Mouse (Mus musculus) CD8-positive naive resting alpha-beta T cell, adult 2 months (primary cell): ENCODE data around the gene Siah3.
"Not testable (repeated sequence)": the region's sequence is repeated elsewhere in the genome, so short reads cannot be mapped to it uniquely, and the experiment has no call there.

Source experiments
- DNase-seq, 2 experiments: peaks; one replicate each; pipeline ENCODE4 v3.0.0; 2022; ENCODE audit warnings: low read depth in 2 of 2, low spot score in 2 of 2

The Siah3 gene

DNA sequence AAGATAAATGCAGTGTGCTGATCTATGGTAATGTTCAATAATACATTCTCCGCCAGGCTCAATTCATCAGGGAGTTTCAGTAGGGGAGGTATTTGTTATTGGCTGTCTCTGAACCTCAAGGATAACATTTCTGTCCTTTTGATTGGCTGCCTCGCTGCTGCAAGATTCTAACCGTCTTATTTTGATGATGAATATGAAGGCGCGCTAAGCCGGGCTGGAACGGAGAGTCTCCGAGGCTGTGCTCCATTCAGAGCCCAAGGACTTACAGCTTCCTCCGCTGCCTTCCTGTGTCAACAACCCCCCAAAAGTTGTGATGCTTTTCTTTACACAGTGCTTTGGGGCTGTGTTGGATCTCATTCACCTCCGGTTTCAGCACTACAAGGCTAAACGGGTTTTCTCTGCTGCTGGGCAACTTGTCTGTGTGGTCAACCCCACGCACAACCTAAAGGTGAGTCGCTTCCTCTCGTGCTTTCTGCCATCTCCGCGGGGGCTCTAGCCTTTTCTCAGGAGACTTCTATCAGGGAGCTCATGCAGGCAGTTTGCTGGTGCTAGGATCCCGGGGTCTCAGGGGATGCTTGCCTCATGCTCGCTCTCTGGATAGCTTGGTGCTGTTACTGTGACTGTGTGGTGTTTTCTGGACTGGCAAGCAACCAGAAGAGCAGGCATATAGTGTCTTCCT lies at the start of gene Siah3:
Siah3 (plus strand) TSS at position 240 of the 679 bp plus-strand sequence.
- peak; percentile 21 to 24 for DNase-seq

DNA sequence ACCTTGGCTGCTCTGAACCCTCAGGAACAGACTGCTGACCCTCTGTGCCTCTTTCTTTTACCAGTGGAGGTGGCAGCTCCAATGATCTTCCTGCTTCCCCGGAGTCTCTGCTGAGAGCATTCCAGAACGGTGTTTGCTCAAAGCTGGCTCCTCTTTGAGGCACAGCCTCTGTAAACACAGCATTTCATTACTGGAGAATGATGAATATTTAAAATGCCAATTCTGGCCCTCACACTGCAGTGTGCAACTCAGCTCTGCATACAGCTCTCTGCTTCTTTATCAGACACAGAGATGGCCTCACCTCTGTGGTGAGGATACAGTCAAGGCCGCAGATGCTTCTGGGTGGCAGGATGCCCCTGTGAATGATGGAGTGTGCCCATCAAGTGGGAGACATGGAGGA lies 46.0 kb upstream of the Siah3 start:
- DNase-seq = no peak

DNA sequence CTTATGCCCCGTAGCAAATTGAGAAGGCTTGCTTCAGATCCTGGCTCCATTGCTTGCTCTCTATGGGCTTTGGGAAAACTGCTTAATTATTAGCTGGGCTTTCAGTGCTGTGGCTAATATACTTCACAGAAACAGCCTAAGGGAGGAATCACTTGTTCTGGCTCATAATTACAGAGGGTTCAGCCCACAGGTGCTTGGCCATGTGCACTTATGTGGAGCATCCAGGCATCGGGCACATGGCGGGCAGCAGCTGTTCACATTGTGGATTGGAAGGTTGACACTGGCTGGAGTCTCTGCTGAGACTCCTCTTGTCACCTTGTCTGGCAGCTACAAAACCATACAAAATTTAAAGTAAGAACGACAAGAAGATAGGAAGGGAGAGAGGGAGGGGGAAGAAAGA lies 45.4 kb upstream of the Siah3 start:
- DNase-seq = no peak

DNA sequence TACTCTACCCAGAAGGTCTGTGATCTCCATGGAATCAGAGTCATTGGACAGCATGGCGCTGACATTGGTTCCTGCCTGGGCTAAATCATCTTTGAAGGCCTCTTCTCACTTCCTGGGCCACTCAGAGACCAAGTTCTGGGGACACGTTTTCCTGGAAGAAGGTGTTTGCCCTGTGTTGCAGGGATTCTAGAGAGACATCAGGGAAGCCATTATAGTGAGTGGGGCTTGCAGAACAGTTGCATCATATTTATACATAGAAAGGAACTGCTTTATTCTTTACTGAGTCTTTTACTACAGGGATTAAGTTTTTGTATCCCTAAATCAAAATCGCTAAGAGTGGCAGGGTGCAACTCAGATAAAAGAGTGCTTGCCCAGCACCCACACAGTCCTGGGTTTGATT lies 37.1 kb upstream of the Siah3 start:
- no peak for DNase-seq

DNA sequence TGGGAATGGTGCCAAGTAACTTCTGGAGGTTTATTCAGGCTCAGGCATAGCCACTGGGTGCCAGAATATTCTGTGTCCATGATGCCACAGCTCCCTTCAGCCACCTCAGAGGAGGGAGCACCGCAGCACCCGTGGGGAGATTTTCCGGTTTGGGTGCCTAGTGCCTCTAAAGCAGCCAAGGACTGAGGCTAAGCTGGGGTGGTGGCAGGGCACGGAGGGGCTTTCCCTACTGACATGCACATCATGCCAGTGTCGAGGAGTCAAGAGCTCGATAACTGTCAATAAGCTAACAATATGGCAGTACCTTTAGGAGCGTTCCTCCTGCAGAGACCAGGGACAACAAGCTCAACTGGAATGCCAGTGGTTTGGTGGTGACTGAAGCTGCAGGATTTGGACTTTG lies 35.9 kb upstream of the Siah3 start:
- no peak for DNase-seq

DNA sequence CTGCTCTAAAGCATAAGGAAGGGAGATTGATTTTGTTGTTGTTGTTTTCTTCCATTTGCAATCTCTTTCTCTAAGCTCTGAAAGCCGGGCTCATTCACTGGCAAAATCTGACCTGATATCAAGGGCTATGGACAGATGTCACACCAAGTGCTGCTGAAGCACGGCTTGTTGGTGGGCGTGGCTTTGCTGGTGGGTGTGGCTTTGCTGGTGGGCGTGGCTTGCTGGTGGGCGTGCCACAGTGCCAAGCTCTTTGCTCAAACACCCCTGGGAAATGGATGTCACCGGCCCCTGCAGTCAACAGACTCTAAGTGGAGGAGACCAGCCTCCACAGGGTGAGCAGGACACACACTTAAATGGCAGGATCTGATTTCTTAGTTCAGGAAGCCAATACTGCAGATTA lies 35.0 kb upstream of the Siah3 start:
- DNase-seq = no peak

DNA sequence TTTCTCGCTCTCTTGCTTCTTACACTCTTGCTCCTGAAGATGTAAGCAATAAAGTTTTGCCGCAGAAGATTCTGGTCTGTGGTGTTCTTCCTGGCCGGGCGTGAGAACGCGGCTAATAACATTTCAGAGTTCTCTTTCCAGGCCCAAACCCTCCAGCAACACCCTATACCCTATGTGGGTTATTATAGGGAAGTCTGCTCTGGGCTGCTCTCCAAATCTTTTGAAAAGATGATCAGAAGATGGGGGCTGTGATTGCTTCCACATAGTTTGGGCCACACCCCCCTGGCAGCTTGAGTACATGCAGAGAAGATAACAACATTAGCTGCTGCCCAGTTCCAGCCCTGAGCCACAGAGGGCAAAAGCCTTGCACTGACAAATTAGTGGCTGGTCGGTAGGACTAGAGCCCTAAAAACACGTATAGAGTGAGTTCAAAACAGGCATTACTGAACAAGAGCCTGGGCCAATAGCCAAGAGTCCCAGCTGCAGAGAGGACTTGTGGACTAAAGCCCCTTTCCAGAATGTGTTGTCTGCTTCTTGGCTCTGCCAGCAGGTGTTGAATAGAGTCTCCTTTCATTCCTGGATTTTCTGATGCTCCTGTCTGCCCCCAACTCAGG lies 24.5 kb upstream of the Siah3 start:
- no peak for DNase-seq

DNA sequence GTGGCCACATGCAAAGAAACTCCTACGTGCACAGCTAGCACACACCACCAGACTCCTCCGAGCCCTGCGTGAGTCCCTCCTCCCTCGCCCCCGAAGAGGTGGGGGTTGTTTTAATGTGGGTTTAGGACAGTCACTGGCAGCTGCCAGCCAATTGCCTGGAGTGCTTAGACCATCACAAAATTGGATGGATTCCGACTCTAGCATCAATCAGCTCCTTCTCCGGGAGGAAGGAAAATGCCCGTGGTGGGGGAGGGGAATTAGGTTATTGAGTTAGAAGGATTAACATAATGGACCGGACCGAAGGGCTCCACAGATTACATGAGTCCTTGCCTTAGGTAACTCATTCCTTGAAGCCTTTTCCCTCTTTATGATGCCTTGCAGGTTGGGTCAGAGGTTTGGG lies 22.9 kb upstream of the Siah3 start:
- no peak for DNase-seq

DNA sequence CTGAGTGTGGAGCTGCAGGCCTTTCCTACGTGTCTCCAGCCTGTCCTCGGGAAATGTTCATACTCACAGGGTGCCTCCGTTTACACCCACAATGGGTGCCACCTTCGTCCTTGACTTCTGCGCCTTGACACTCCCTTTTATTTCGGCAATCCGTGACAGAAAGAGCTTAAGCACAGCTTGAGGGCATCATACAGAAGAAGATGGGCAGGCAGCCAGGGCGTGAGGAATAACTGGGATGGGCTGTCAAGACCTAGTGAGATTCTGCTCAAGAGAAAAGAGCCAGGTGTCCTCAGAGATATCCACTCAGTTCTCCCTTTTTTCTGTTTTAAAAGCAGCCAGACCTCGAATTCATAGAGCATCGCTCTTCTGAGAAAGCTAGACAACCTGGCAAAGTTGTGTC lies 21.2 kb upstream of the Siah3 start:
- no peak for DNase-seq

DNA sequence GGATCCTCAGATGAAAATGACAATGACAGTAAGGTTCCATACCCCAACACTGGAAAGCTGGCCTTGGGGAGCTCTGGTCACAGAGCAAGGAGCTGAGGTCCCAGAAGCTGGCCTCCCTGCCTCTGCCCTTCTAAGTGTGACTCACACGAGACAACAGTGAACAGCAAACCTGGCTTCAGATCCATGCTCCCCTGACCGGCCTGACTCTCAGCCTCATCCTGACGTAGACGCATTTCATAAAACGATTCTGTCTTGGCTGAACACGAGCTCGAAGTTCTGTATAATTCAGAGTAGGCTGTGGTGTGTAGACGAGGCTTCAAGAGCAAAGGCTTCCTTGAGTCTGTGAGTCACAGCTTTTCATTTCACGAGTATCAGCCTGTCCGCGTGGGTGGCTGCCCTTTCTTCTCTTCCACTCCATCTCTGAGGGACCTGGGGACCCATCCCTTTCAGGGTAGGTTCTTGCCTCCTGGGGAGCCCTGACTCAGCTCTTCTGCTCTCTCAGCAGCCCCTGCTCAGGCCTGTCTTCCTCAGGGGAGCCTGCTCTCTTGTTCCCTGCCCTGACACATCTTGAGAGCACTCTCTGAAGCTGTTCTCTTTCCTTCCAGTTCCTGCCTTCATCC lies 11.2 kb upstream of the Siah3 start:
- peak; percentile 16 to 20 for DNase-seq

DNA sequence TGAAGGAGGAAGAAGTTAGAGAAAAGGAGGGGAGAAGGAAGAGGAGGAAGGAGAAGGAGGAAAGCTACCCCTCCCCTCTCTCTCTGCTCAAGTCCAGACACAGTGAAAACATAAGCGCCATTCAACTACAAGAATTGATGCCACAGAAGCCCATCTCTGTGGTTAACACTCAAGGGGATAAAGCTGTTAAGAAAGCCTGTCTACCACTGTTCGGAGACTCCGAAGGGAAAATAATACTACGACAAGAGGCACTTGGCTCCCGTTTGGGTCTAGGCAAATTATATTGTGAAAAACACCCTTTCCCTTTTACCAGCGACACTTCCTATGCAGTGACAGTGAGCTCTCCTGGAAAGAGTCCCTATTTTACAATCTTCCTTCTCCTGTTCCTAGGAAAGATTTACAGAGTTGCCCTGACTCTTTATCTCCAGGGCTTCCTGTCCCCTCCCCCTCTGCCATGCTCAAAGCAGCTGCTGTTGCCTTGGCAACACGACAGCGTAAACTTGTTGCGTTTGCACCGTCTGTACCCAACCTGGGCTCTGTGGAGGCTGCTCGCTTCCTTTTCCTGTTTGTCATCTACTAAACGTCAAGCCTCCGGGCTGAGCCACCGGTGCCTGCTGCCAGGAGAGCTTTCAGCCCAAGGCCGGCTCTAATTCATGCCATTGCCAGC lies 10.4 kb upstream of the Siah3 start:
- DNase-seq = peak; percentile 80 to 83

DNA sequence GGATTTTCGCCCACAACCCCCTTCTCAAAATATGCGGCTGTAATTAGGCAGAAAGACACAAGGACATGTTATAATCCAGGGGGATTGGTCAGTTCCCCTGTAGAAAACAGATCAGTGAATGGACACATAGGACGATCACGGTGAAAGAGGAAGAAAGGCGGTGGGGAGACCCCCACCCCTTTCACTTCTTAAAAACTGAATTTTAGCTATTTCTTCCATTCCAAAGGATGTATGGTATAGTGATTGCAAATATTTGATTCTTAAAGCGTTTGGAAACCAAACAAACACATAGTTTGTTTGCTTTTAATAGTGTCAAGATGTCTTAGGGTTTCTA lies 9.9 kb upstream of the Siah3 start:
- no peak for DNase-seq

DNA sequence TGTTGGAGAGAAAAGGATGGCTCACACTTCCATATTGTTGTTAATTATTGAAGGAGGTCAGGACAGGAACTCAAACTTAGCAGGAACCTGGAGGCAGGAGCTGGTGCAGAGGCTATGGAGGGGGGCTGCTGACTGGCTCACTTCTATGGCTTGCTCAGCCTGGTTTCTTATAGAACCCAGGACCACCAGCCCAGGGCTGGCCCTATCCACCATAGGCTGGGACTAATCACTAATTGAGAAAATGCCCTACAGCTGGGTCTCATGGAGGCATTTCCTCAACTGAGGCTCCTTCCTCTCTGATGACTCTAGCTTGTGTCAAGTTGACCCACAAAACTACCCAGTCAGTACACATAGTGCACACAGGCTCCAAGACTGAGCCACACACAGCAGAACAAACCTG lies 9.5 kb upstream of the Siah3 start:
- not testable (repeated sequence) for DNase-seq

DNA sequence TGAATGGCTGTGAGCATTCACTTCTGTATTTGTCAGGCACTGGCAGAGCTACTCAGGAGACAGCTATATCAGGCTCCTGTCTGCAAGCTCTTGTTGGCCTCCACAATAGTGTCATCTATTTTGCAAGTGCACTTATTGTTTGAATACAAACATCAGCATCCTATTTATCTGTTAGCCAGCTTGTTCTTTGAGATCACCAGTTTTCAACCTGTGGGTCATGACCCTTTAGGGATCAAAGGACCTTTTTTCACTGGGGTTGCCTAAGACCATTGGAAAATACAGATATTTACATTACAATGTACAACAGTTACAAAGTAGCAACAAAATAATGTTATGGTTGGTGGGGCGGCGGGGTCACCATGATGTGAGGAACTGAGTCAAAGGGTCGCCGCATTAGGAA lies 1.9 kb upstream of the Siah3 start:
- DNase-seq = no peak

DNA sequence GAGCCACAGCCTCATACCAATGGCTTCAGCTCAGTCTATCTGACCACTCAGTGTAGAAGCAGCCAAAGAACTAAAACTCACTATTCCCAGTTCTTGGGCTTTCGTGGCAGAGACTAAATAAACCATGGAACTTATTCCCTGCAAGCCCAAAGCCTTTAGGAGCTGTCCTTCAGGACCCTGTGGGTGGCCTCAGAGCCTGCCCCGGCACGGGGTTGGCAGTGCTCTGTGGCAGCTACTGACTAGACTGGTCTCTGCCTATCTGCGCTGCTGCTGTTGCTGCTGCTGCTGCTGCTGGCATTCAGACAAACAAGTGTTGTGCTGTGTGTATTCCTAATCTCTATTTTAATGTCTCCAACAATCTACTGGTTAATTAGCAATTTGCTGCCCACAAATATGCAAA lies 1.1 kb upstream of the Siah3 start:
- no peak for DNase-seq

DNA sequence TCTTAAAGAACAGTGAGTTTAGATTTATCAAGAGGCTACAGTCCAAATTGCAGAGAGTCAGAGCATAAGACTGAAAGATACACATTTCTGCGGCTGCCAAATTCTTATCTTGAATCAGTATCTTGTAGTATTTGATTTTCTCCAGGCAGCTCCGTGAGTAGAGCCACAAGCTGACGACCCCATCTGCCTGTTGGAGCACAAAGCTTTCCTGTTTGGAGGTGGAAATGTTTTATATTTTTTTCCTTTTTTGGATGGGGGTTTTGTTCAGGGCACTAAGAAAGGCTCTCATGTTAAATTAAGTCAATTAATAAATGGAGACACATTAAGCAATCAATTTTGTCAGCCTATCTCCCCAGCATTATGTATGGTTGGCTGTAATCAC lies 430 bp upstream of the Siah3 start:
- no peak for DNase-seq

DNA sequence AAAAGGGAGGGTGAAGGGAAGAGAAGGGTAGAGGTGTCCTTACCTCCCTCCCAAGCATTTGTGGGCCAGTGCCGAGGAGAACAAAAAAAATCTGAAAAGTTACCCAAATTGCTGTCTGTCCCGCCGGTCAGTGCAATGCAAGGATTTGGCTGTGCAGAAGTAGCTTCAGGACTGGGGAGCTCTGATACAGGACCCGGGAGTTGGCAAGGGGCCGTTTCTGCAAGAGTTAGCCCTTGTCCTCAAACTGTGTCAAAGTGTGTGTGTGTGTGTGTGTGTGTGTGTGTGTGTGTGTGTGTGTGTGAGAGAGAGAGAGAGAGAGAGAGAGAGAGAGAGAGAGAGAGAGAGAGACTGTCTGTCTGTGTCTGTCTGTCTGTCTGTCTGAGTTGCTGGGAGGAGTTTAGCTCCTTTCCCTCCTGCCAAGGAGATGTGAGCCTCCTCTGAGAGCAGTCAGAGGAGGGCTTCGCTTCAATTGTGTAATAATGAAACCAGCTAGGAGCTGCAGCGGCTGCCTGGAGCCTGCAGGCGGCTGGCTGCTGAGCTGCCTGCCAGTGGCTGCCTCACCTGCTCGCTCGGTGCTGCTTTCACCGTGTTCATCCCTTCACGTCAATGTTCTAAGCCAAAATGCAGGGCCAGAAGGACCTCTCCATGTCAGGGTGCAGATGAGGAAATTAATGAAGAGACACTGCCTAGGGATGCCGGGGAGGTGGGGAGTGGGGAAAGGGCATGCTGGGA lies 873 bp downstream of the Siah3 start:
- DNase-seq = peak; percentile 51 to 58

DNA sequence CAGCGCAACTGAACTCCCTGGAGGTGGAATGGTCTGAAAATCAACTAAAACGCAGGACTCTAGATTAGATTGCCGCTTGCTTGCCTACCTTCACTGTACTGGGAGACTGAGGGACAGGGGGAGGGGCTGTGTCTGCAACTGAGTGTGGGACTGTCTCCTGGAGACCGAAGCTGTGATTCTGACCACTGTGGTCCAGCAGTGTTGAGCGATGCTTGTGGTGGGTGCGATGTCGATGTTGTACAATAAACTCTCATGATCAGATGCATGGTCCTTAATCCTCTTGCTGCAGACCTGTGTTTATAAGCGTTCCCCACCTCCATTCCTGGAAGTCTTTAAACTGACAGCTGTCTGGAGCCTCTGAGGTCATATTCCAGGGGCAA lies 1.4 kb downstream of the Siah3 start:
- no peak for DNase-seq

DNA sequence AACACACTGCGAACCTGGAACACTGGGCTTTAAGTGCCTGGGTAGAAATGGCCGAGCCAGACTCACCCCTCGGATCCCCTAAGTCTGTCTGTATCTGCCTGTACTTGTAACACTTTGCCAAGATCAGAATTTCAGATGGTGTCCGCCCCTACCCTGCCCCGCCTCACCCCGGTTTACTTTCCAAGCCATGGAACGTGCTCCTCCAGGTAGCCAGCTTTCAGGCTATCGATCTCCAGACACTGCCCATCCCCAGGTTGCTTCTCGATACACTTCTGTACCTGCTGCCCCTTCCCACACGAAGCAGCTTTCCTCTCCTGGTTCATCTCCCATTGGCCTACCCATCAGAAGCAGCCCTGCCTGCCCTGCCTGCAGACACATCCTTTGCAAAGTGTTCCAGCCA lies 3.6 kb downstream of the Siah3 start:
- no peak for DNase-seq

DNA sequence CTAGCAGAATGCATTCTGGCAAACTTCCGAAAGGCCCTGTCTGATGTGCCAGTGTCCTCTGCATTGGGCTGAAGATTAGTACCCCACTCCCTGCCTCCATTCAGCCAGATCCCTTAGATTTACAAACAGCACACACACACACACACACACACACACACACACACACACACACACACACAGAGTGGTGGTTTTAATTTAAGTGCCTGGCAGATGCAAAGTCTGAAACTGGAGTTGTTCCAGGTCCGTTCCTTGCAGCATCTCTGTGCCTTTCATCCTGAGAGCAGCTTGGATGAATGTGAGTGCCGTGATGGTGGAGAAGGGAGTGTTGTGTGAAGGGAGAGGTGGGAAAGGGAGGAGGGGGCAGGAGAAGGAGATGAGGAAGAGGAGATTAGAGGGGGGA lies 4.2 kb downstream of the Siah3 start:
- no peak for DNase-seq

DNA sequence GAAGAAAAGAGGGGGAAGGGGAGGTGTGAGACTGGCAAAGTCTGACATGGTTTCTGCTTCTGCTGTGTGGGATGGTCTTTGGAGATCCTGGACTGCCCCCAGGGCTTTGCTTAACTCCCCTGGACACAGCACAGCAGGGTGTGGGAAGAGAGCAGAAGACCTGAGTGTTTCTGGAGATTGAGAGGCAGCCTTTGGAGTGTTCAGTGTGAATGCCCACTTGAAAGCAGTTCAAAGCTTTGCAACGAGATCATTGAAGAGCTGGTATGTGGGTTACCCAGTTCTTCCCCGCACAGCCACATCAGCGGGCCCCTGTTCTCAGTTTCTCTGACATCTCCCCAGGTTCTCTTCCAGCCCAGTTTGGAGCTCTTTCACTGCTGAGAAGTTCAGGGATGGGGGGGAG lies 4.7 kb downstream of the Siah3 start:
- DNase-seq = no peak

DNA sequence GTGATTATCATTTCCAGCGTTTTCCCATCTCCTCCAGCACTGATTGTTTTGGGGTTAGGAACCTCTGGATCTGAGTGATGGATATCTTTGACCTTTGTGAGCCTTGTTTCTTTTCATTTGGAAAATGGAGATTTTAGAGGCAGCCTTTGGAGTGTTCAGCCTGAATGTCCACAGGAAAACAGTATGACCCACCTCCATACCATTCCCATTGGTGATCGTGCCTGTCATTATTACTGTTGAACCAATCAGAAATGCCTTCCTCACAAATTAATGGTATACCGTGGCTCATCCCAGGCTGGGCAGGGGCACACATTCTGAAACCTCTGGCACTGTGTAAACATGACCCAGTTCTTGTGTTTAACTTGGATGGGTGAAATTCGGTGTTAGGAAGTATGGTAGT lies 6.0 kb downstream of the Siah3 start:
- DNase-seq = no peak
